Mouse (Mus musculus) C2C12 (cell line): Measurements from ENCODE around the gene Gmeb1. TPM values are rescaled to one million over a fixed set of nuclear protein-coding genes. Genes with fewer than 3 reads are reported as not detected.
"Not testable (repeated sequence)": the region's sequence is repeated elsewhere in the genome, so short reads cannot be mapped to it uniquely, and the experiment has no call there.

Experiments used
- H3K27me3 ChIP-seq: one replicate; pipeline ENCODE4 v1.6.1; 2011; ENCODE audit not compliant: control insufficient read depth, insufficient read depth, insufficient read length
- H3K36me3 ChIP-seq: one replicate; pipeline ENCODE4 v1.6.1; 2011; ENCODE audit not compliant: control insufficient read depth, insufficient read depth
- H3K4me3 ChIP-seq: one replicate; pipeline ENCODE4 v1.5.1; 2011; ENCODE audit warnings: mild to moderate bottlenecking, control low read depth; ENCODE audit not compliant: poor library complexity, insufficient read depth, severe bottlenecking
- H3K79me2 ChIP-seq: one replicate; pipeline ENCODE4 v1.6.1; 2011; ENCODE audit not compliant: control insufficient read depth, insufficient read depth
- H3K79me3 ChIP-seq: one replicate; pipeline ENCODE4 v1.6.1; 2011; ENCODE audit warnings: low read depth, control low read depth
- H3ac ChIP-seq: one replicate; pipeline ENCODE3; 2011; ENCODE audit warnings: low read depth; ENCODE audit not compliant: control insufficient read depth, insufficient read length
- CEBPB ChIP-seq: IDR thresholded peaks from one replicate; pipeline ENCODE4 v1.6.1; 2011; ENCODE audit warnings: low read depth, mild to moderate bottlenecking, control low read depth, moderate library complexity
- CTCF ChIP-seq: IDR thresholded peaks from one replicate; pipeline ENCODE4 v1.5.1; 2011; ENCODE audit not compliant: control insufficient read depth, insufficient read depth, insufficient read length
- FOSL1 ChIP-seq: IDR thresholded peaks from one replicate; pipeline ENCODE4 v1.8.0; 2011; ENCODE audit warnings: mild to moderate bottlenecking, low read length; ENCODE audit not compliant: poor library complexity, insufficient read depth, severe bottlenecking
- MAX ChIP-seq: IDR thresholded peaks from one replicate; pipeline ENCODE4 v1.6.1; 2011; ENCODE audit warnings: mild to moderate bottlenecking, control low read depth
- MYOD1 ChIP-seq: IDR thresholded peaks from one replicate; pipeline ENCODE4 v1.6.1; 2011; ENCODE audit warnings: low read depth; ENCODE audit not compliant: control insufficient read depth, insufficient read length
- MYOG ChIP-seq: IDR thresholded peaks from one replicate; pipeline ENCODE4 v1.6.1; 2011; ENCODE audit not compliant: control insufficient read depth, insufficient read length; ENCODE audit errors: extremely low read depth
- USF1 ChIP-seq: IDR thresholded peaks from one replicate; pipeline ENCODE4 v1.6.1; 2011; ENCODE audit warnings: low read depth, mild to moderate bottlenecking, control low read depth, moderate library complexity
- polyA plus RNA-seq: library from polyadenylated mRNA; unstranded; fragments of >200 nt; fragmentation: generic; extraction: Trizol; gene quantifications from one replicate; pipeline ENCODE4 v1.2.1, GENCODE M21; 2012; ENCODE audit warnings: missing spikeins

Gene Gmeb1
- polyA plus RNA-seq, 1 experiment: 13.0 TPM

GRCm38 (mm10) chr4:132305276-132305675 lies 43.9 kb upstream of the Gmeb1 start:
- H3K79me3 ChIP-seq: peaks cover 17% of the 10 kb centered on the region
- H3K79me2 ChIP-seq: peaks cover 20% of the 10 kb centered on the region
- TF ChIP-seq MYOD1 (no peak), USF1 (no peak), CEBPB (no peak), CTCF (no peak), MYOG (no peak)
- no peak overlapping the region for H3ac ChIP-seq
- H3K4me3 ChIP-seq: no peak overlapping the region
- H3K36me3 ChIP-seq: peaks cover 17% of the 10 kb centered on the region
- no peaks in the 10 kb centered on the region for H3K27me3 ChIP-seq

- H3K4me3 ChIP-seq, H3ac ChIP-seq, H3K27me3 ChIP-seq, H3K36me3 ChIP-seq, H3K79me2 ChIP-seq, H3K79me3 ChIP-seq: not testable (repeated sequence)
Observed at GRCm38 (mm10) chr4:132303484-132303883, 42.1 kb upstream of the Gmeb1 start.

- H3K79me2 ChIP-seq: no peaks in the 10 kb centered on the region
- no peaks in the 10 kb centered on the region for H3K79me3 ChIP-seq
- TF ChIP-seq FOSL1: no peak
- TF ChIP-seq MYOD1: no peak
- TF ChIP-seq CEBPB: no peak
- no peak for TF ChIP-seq CTCF
- no peak for TF ChIP-seq MYOG
- TF ChIP-seq USF1: no peak
- no peak for TF ChIP-seq MAX
- no peaks in the 10 kb centered on the region for H3K27me3 ChIP-seq
- H3K36me3 ChIP-seq: no peaks in the 10 kb centered on the region
- peak within 1 kb of the TSS; percentile 11 for H3K4me3 ChIP-seq
- H3ac ChIP-seq: peak within 1 kb of the TSS; percentile 71
Observed at GRCm38 (mm10) chr4:132302939-132303479, 41.6 kb upstream of the Gmeb1 start, which contains the start of gene Rab42. Gene Rab42 (minus strand): TSS chr4:132303385.

DNA sequence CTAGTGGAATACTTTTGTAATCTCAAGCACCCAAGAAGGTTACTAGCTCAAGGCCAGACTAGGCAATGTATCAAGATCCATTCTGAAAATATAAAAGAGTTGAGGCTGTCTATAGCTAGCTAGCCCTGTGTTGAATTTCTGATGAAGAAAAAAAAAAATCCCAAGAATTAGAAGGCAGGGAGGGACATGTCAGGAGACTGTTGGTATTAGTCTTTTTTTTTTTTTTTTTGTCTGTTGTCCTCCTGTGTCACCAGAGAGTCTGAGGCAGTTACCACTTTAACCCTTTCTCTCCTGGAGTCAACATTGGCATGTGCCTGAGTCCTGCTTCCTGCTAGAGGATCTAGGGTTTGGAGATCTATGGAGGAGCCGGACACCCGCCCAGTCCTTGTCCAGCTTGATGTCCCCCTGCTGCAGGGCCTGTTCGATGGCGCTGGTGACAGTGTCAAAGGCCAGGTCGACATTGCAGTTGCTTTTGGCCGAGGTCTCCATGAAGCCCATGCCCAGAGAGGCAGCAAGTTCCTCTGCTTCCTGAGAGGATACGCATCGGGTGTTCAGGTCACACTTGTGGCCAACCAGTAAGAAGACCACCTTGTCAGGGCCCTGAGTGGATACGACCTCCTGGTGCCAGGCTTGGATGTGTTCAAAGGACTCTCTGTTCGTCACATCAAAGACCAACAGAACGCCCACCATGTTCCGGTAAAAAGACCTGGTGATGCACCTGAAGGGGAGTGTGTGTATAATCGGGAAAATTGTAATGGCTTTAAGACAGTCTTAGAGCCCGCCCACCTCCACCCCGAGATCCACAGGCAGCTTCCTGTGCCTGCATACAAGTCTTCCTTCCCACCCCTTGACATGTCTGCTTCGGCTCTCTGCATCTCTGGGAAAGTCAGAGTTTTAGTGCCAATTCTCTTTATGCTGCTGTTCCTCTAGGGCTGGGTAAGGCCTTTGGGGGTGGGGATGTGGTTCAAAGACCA lies 40.9 kb upstream of the Gmeb1 start:
- no peaks in the 10 kb centered on the region for H3K27me3 ChIP-seq
- H3ac ChIP-seq: peak overlapping the region; percentile 71
- TF ChIP-seq MYOG (no peak), USF1 (no peak), FOSL1 (no peak), CEBPB (no peak), MYOD1 (no peak), CTCF (no peak), MAX (no peak)
- no peak overlapping the region for H3K4me3 ChIP-seq
- no peaks in the 10 kb centered on the region for H3K79me2 ChIP-seq
- no peaks in the 10 kb centered on the region for H3K79me3 ChIP-seq
- H3K36me3 ChIP-seq: no peaks in the 10 kb centered on the region

DNA sequence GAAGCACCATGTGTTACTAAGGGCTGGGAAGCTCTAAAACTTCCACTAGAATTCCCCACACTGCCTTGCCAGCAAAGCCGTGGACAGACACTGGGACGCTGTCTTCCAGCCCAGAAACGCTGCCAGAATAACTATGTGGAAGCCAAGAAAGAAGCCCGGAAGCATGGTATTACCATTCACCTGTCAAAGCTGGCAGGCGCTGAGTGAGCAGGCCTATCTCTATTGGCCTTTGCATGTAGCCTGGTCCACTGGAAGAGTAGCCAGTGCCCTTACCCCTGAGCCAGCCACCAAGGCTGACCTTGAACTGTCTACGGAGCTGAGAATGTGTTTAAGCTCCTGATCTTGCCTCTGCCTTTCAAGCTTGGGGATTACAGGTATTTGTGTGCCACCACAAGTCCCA lies 40.1 kb upstream of the Gmeb1 start:
- H3K36me3 ChIP-seq: no peaks in the 10 kb centered on the region
- TF ChIP-seq MAX (no peak), FOSL1 (no peak), MYOG (no peak)
- H3K79me2 ChIP-seq: no peaks in the 10 kb centered on the region
- no peaks in the 10 kb centered on the region for H3K79me3 ChIP-seq
- H3K4me3 ChIP-seq: no peak overlapping the region
- H3ac ChIP-seq: no peak overlapping the region
- no peaks in the 10 kb centered on the region for H3K27me3 ChIP-seq

DNA sequence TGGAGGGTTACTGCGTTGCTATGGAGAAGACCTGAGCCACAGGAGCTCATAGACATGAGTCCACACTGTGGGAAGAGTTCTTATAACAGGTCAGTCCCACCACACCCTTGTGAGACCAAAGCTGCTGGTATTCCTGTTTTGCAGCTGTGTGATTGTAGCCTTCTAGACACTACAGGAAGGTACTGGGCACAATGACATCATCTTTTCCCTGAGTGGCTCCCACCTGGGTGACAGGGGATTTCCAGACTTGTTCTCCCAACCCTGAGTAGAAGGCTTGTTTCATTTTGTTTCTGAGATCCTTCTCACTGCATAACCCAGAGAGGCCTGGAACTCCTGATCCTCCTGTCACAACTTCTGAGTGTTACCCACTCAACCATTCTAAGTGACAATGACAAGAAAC lies 38.4 kb upstream of the Gmeb1 start:
- H3K79me3 ChIP-seq: no peaks in the 10 kb centered on the region
- H3K79me2 ChIP-seq: no peaks in the 10 kb centered on the region
- no peak overlapping the region for H3ac ChIP-seq
- H3K36me3 ChIP-seq: no peaks in the 10 kb centered on the region
- TF ChIP-seq FOSL1 (no peak), CTCF (no peak), MYOD1 (no peak), USF1 (no peak), MYOG (no peak), MAX (no peak), CEBPB (no peak)
- no peak overlapping the region for H3K4me3 ChIP-seq
- H3K27me3 ChIP-seq: no peaks in the 10 kb centered on the region
